ENCODE assay signal across 26 mouse cellular contexts in the genomic region with DNA sequence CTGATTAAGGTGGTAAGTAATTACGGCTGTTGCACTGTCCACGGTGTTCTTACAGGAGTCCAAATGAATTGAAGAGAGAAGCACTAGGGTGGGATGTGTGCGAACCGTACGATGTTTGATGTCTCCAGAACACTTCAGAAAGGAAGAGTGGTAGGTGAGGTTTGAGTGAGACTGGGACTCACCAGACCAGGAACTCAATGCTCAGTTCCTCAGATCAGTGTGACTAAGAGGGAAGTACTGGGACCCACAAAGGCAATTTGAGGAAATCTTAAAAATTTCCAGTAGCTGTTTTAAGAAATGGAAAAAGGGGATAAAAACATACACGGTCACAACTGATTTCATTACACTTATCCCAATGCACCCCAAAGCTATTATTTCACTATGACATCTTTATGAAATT.
"Had no signal": no experiment of that assay in that cellular context is flagged by ENCODE, and none has a peak within 500 bp of the region (broad histone marks: within the 10 kb centered on the region; RNA-seq: fewer than 3 reads in every experiment).

No protein-coding gene starts in this region.

- H3K27ac ChIP-seq: gastrocnemius, adult 2 months; heart, adult 2 months; heart, embryonic 13.5 days; heart, embryonic 15.5 days; hindbrain, embryonic 13.5 days; hindbrain, embryonic 15.5 days; hindbrain, postnatal 0 days; kidney, postnatal 0 days; limb, embryonic 13.5 days; limb, embryonic 15.5 days; liver, embryonic 12.5 days; liver, embryonic 14.5 days had no signal

- H3K4me1 ChIP-seq: heart, embryonic 15.5 days; limb, embryonic 15.5 days; liver, embryonic 12.5 days had no signal

- H3K4me3 ChIP-seq: gastrocnemius, adult 2 months; heart, adult 2 months; heart, embryonic 13.5 days; heart, embryonic 15.5 days; hindbrain, embryonic 13.5 days; hindbrain, embryonic 15.5 days; limb, embryonic 13.5 days; limb, embryonic 15.5 days; liver, embryonic 12.5 days had no signal

- H3K36me3 ChIP-seq: heart, embryonic 13.5 days; heart, embryonic 15.5 days; hindbrain, embryonic 13.5 days; hindbrain, embryonic 15.5 days; limb, embryonic 13.5 days; limb, embryonic 15.5 days; liver, embryonic 12.5 days had no signal

- DNase-seq: gastrocnemius, adult 2 months; gastrocnemius, postnatal 10 days; gastrocnemius, postnatal 25 days; heart, adult 11 months; heart, adult 2 months; heart, postnatal 14 days; heart, postnatal 36 days; kidney, adult 11 months; kidney, adult 2 months; kidney, postnatal 14 days; kidney, postnatal 36 days; layer of hippocampus, adult 9-11 months; layer of hippocampus, postnatal 36 days; left cerebral cortex, postnatal 4 days had no signal

- ATAC-seq: hindbrain, postnatal 0 days; intestine, embryonic 16.5 days; liver, embryonic 12.5 days had no signal

- H3K4me2 ChIP-seq: heart, embryonic 11.5 days; heart, embryonic 13.5 days; heart, embryonic 15.5 days; hindbrain, embryonic 13.5 days; hindbrain, embryonic 15.5 days; limb, embryonic 13.5 days; limb, embryonic 15.5 days; liver, embryonic 12.5 days had no signal

- H3K9ac ChIP-seq: heart, embryonic 13.5 days; heart, embryonic 15.5 days; hindbrain, embryonic 13.5 days; hindbrain, embryonic 15.5 days; limb, embryonic 13.5 days; limb, embryonic 15.5 days; liver, embryonic 12.5 days; liver, embryonic 14.5 days had no signal

- H3K27me3 ChIP-seq: heart, embryonic 13.5 days; heart, embryonic 15.5 days; hindbrain, embryonic 13.5 days; hindbrain, embryonic 15.5 days; limb, embryonic 13.5 days; limb, embryonic 15.5 days; liver, embryonic 12.5 days had no signal

- H3K9me3 ChIP-seq: heart, embryonic 13.5 days; heart, embryonic 15.5 days; hindbrain, embryonic 13.5 days; hindbrain, embryonic 15.5 days; limb, embryonic 13.5 days; limb, embryonic 15.5 days; liver, embryonic 12.5 days had no signal
